8 mouse cellular contexts compared by ENCODE assay signal in genomic region chr11:60776829-60777740, GRCm38 (mm10). TPM values are rescaled to one million over a fixed set of nuclear protein-coding genes. Genes with fewer than 3 reads are reported as not detected.
DNase-seq lines count a peak whose midpoint lies in the region; ATAC-seq lines count a peak whose summit lies in the region.

Top3a (minus strand) TSS chr11:60777365.
Smcr8 (plus strand) TSS chr11:60777524.

- peak within 1 kb of the TSS; percentile 83 for H3K4me3 ChIP-seq in heart, embryonic 10.5 days
- peak within 1 kb of the TSS; percentile 92 for H3K4me3 ChIP-seq in kidney, embryonic 15.5 days (replicated peaks)

- peak; percentile 90 for ATAC-seq in erythroblast, adult 5-6 weeks (replicated peaks; ENCODE audit: low FRiP score, poor library complexity, severe bottlenecking)
- ATAC-seq in kidney, embryonic 15.5 days (replicated peaks; ENCODE audit: low FRiP score), result peak; percentile 96
- peak; percentile 92 for ATAC-seq in monocyte, adult 5-6 weeks (replicated peaks; ENCODE audit: insufficient number of reproducible peaks, low FRiP score, low TSS enrichment, poor library complexity, severe bottlenecking)

- DNase-seq in B cell, adult 2 months, result peak; percentile 88 to 89
- peak; percentile 97 for DNase-seq in brain, adult 2 months (ENCODE audit: low read depth, low spot score)
- peak; percentile 97 for DNase-seq in heart, embryonic 10.5 days (ENCODE audit: low spot score)
- DNase-seq in liver, result peak; percentile 90
- DNase-seq in spleen, postnatal 4 days (ENCODE audit: low spot score in 2 of 2), result peak; percentile 76 to 87

- H3K9me3 ChIP-seq in heart, embryonic 10.5 days, result no peaks in the 10 kb centered on the region
- no peaks in the 10 kb centered on the region for H3K9me3 ChIP-seq in kidney, embryonic 15.5 days (replicated peaks)

- H3K27ac ChIP-seq in heart, embryonic 10.5 days, result peak within 1 kb of the TSS; percentile 92
- peak within 1 kb of the TSS; percentile 95 for H3K27ac ChIP-seq in kidney, embryonic 15.5 days

- H3K36me3 ChIP-seq in heart, embryonic 10.5 days, result peaks cover 32% of the 10 kb centered on the region
- H3K36me3 ChIP-seq in kidney, embryonic 15.5 days, result peaks cover 31% of the 10 kb centered on the region

- H3K4me1 ChIP-seq in heart, embryonic 10.5 days, result peaks cover 54% of the 10 kb centered on the region
- H3K4me1 ChIP-seq in kidney, embryonic 15.5 days, result peaks cover 61% of the 10 kb centered on the region

- under 1% methylated on average over 62 of the region's 62 CpGs for WGBS in heart, embryonic 10.5 days
- under 1% methylated on average over 62 of the region's 62 CpGs for whole genome bisulfite sequencing in kidney, embryonic 15.5 days

- no peaks in the 10 kb centered on the region for H3K27me3 ChIP-seq in heart, embryonic 10.5 days (ENCODE audit: insufficient read depth, poor library complexity, severe bottlenecking)
- H3K27me3 ChIP-seq in kidney, embryonic 15.5 days, result no peaks in the 10 kb centered on the region

- H3K9ac ChIP-seq in kidney, embryonic 15.5 days, result peak within 1 kb of the TSS; percentile 79

- peak within 1 kb of the TSS; percentile 86 for H3K4me2 ChIP-seq in kidney, embryonic 15.5 days

RNA-seq across cellular contexts. Expression of gene Top3a, which starts in this region (rescaled TPM):
- 5.6 and 7.1 TPM in 2 replicates for total RNA-seq in erythroblast, adult 5-6 weeks (2015; ENCODE audit: low replicate concordance)
- 4.5 and 11.9 TPM in 2 replicates for total RNA-seq in erythroblast, adult 5-6 weeks (2017; ENCODE audit: low replicate concordance)
- 16.0 and 17.8 TPM in 2 replicates for polyA plus RNA-seq in heart, embryonic 10.5 days (2016; fragmentation: Nextera tagmentation; extraction: Ambion mirVana)
- polyA plus RNA-seq in kidney, embryonic 15.5 days (2015; fragmentation: Nextera tagmentation; extraction: Ambion mirVana), result 17.3 TPM in 2 replicates
- total RNA-seq in monocyte, adult 5-6 weeks (2017), result 13.7 to 17.6 TPM (median 15.4 TPM) in 3 replicates

RNA-seq across cellular contexts. Expression of gene Smcr8, which starts in this region (rescaled TPM):
- total RNA-seq in erythroblast, adult 5-6 weeks (2015; ENCODE audit: low replicate concordance), result 10.0 and 11.3 TPM in 2 replicates
- total RNA-seq in erythroblast, adult 5-6 weeks (2017; ENCODE audit: low replicate concordance), result 3.5 and 5.6 TPM in 2 replicates
- polyA plus RNA-seq in heart, embryonic 10.5 days (2016; fragmentation: Nextera tagmentation; extraction: Ambion mirVana), result 6.5 and 6.7 TPM in 2 replicates
- 6.3 and 6.8 TPM in 2 replicates for polyA plus RNA-seq in kidney, embryonic 15.5 days (2015; fragmentation: Nextera tagmentation; extraction: Ambion mirVana)
- 13.8 to 29.7 TPM (median 16.2 TPM) in 3 replicates for total RNA-seq in monocyte, adult 5-6 weeks (2017)

Comparison
In these comparisons a context has a peak if more than half of its experiments do, and no peak if none do; other contexts are left out.
1. Peak in every context shown above with its lines: DNase-seq, ATAC-seq, H3K4me3 ChIP-seq and H3K27ac ChIP-seq.